8 mouse cellular contexts compared by ENCODE assay signal in genomic region chrX:73881036-73881427, GRCm38 (mm10). TPM values are rescaled to one million over a fixed set of nuclear protein-coding genes. Genes with fewer than 3 reads are reported as not detected.
DNase-seq lines count a peak whose midpoint lies in the region; ATAC-seq and TF ChIP-seq lines count a peak whose summit lies in the region.

No protein-coding gene starts in this region.

- peak overlapping the region; percentile 34; the same call in 1 of the 2 replicates for H3K9ac ChIP-seq in kidney, embryonic 14.5 days (ENCODE audit: low read depth, low read length)
- H3K9ac ChIP-seq in neural tube, embryonic 13.5 days, result peak overlapping the region; percentile 81

- H3K4me2 ChIP-seq in kidney, embryonic 14.5 days (replicated peaks; ENCODE audit: low read depth, low read length), result peak overlapping the region; percentile 76
- H3K4me2 ChIP-seq in neural tube, embryonic 13.5 days, result peak overlapping the region; percentile 55

- H3K4me1 ChIP-seq in kidney, adult 2 months (ENCODE audit: control insufficient read depth, insufficient read depth, low read length), result no peaks in the 10 kb centered on the region
- H3K4me1 ChIP-seq in embryonic facial prominence, embryonic 10.5 days, result peaks cover 14% of the 10 kb centered on the region; the same call in 1 of the 2 replicates
- H3K4me1 ChIP-seq in kidney, embryonic 14.5 days (ENCODE audit: control insufficient read depth, insufficient read depth, low read length), result no peaks in the 10 kb centered on the region; the same call in 1 of the 2 replicates
- peaks cover 19% of the 10 kb centered on the region; the same call in 1 of the 2 replicates for H3K4me1 ChIP-seq in neural tube, embryonic 13.5 days (replicated peaks)

- intact Hi-C loops in left cerebral cortex, postnatal 36 days (cut with DNase I), result no loop called here

- peak overlapping the region; percentile 86 for H3K27ac ChIP-seq in kidney, adult 2 months (ENCODE audit: insufficient read depth, low read depth, low read length)
- H3K27ac ChIP-seq in embryonic facial prominence, embryonic 10.5 days (replicated peaks), result no peak overlapping the region
- peak overlapping the region; percentile 47 for H3K27ac ChIP-seq in kidney, embryonic 14.5 days (ENCODE audit: low read depth, low read length)
- peak overlapping the region; percentile 79 for H3K27ac ChIP-seq in neural tube, embryonic 13.5 days (replicated peaks)

- H3K27me3 ChIP-seq in kidney, adult 2 months (replicated peaks; ENCODE audit: control insufficient read depth, insufficient read depth, low read length), result no peaks in the 10 kb centered on the region
- peaks cover 44% of the 10 kb centered on the region for H3K27me3 ChIP-seq in embryonic facial prominence, embryonic 10.5 days (replicated peaks; ENCODE audit: low read depth, poor library complexity, severe bottlenecking)
- H3K27me3 ChIP-seq in kidney, embryonic 14.5 days (ENCODE audit: control insufficient read depth, insufficient read depth, low read length), result peaks cover 5% of the 10 kb centered on the region
- peaks cover 2% of the 10 kb centered on the region; the same call in 1 of the 2 replicates for H3K27me3 ChIP-seq in neural tube, embryonic 13.5 days

- 13% methylated on average over 15 of the region's 16 CpGs for WGBS in kidney, adult 2 months
- WGBS in embryonic facial prominence, embryonic 10.5 days, result 20% methylated on average over 16 of the region's 16 CpGs
- WGBS in kidney, embryonic 14.5 days, result 19% methylated on average over 16 of the region's 16 CpGs
- WGBS in neural tube, embryonic 13.5 days, result 23% methylated on average over 16 of the region's 16 CpGs

- no peaks in the 10 kb centered on the region for H3K9me3 ChIP-seq in embryonic facial prominence, embryonic 10.5 days
- no peaks in the 10 kb centered on the region for H3K9me3 ChIP-seq in kidney, embryonic 14.5 days (ENCODE audit: control insufficient read depth, low read length)
- H3K9me3 ChIP-seq in neural tube, embryonic 13.5 days, result no peaks in the 10 kb centered on the region

- peak; percentile 56 for ATAC-seq in kidney, embryonic 14.5 days (ENCODE audit: low FRiP score, low TSS enrichment)
- ATAC-seq in neural tube, embryonic 13.5 days (ENCODE audit: low read depth), result peak; percentile 57
- no peak for ATAC-seq in activated CD4-positive, CD25-positive, alpha-beta regulatory T cell, adult 4 months

- no peak for DNase-seq in kidney, adult 2 months
- no peak for DNase-seq in kidney, postnatal 25 days
- DNase-seq in embryonic facial prominence, embryonic 10.5 days (ENCODE audit: low spot score), result peak; percentile 12
- DNase-seq in left cerebral cortex, postnatal 36 days (ENCODE audit: low spot score in 2 of 2), result no peak
- no peak for DNase-seq in retina, postnatal 1 day

- no peak for TF ChIP-seq CTCF in kidney, adult 2 months (conservative IDR thresholded peaks at IDR 0.05; ENCODE audit: insufficient read depth, insufficient read length, low read depth, low read length)

- no peaks in the 10 kb centered on the region for H3K36me3 ChIP-seq in kidney, adult 2 months (ENCODE audit: control insufficient read depth, insufficient read depth, low read length)
- no peaks in the 10 kb centered on the region for H3K36me3 ChIP-seq in embryonic facial prominence, embryonic 10.5 days (replicated peaks)
- no peaks in the 10 kb centered on the region for H3K36me3 ChIP-seq in kidney, embryonic 14.5 days (ENCODE audit: control insufficient read depth, insufficient read depth, low read length)
- no peaks in the 10 kb centered on the region for H3K36me3 ChIP-seq in neural tube, embryonic 13.5 days

- TF ChIP-seq POLR2A in kidney, adult 2 months (IDR thresholded peaks at IDR 0.05; ENCODE audit: low read depth, low read length), result no peak

- 0 out of 2 replicates have a peak overlapping the region, but pooled peaks have one; percentile 75 for H3K4me3 ChIP-seq in kidney, adult 2 months (ENCODE audit: insufficient read depth, low read depth, low read length)
- peak overlapping the region; percentile 57 for H3K4me3 ChIP-seq in embryonic facial prominence, embryonic 10.5 days
- H3K4me3 ChIP-seq in kidney, embryonic 14.5 days (ENCODE audit: low read length), result peak overlapping the region; percentile 35
- peak overlapping the region; percentile 53 for H3K4me3 ChIP-seq in neural tube, embryonic 13.5 days

RNA-seq across cellular contexts. Expression of gene Avpr2, which starts 10.9 kb away (rescaled TPM):
- polyA plus RNA-seq in kidney, adult 2 months (2012; rRNA removed), result 35.3 and 41.0 TPM in 2 replicates
- 0.05 and 0.07 TPM in 2 replicates for polyA plus RNA-seq in embryonic facial prominence, embryonic 10.5 days (2016; fragmentation: Nextera tagmentation; extraction: Ambion mirVana)
- polyA plus RNA-seq in kidney, embryonic 14.5 days (2014; fragmentation: Nextera tagmentation; extraction: Ambion mirVana), result 2.3 and 4.4 TPM in 2 replicates
- 0.14 and 0.15 TPM in 2 replicates for polyA plus RNA-seq in neural tube, embryonic 13.5 days (2015; fragmentation: Nextera tagmentation; extraction: Ambion mirVana)
- total RNA-seq in left cerebral cortex, postnatal 36 days (2021), result not detected
- polyA plus RNA-seq in activated CD4-positive, CD25-positive, alpha-beta regulatory T cell, adult 4 months (2017; shearing (Covaris generic)), result 1 to 10 TPM; 1.8 to 2.7 TPM

RNA-seq across cellular contexts. Expression of gene L1cam, which starts 14.9 kb away (rescaled TPM):
- polyA plus RNA-seq in kidney, adult 2 months (2012; rRNA removed), result 26.5 TPM in 2 replicates
- 8.0 and 8.2 TPM in 2 replicates for polyA plus RNA-seq in embryonic facial prominence, embryonic 10.5 days (2016; fragmentation: Nextera tagmentation; extraction: Ambion mirVana)
- polyA plus RNA-seq in kidney, embryonic 14.5 days (2014; fragmentation: Nextera tagmentation; extraction: Ambion mirVana), result 4.2 and 6.1 TPM in 2 replicates
- polyA plus RNA-seq in neural tube, embryonic 13.5 days (2015; fragmentation: Nextera tagmentation; extraction: Ambion mirVana), result 97.6 and 98.7 TPM in 2 replicates
- 100 to 1,000 TPM; 131 to 179 TPM for total RNA-seq in left cerebral cortex, postnatal 36 days (2021)
- polyA plus RNA-seq in activated CD4-positive, CD25-positive, alpha-beta regulatory T cell, adult 4 months (2017; shearing (Covaris generic)), result 1 to 10 TPM; 8.8 to 9.8 TPM

RNA-seq across cellular contexts. Expression of gene Arhgap4, which starts 40.6 kb away (rescaled TPM):
- 8.9 and 15.5 TPM in 2 replicates for polyA plus RNA-seq in kidney, adult 2 months (2012; rRNA removed)
- 2.1 and 2.6 TPM in 2 replicates for polyA plus RNA-seq in embryonic facial prominence, embryonic 10.5 days (2016; fragmentation: Nextera tagmentation; extraction: Ambion mirVana)
- polyA plus RNA-seq in kidney, embryonic 14.5 days (2014; fragmentation: Nextera tagmentation; extraction: Ambion mirVana), result 1.7 and 4.2 TPM in 2 replicates
- 2.8 and 3.2 TPM in 2 replicates for polyA plus RNA-seq in neural tube, embryonic 13.5 days (2015; fragmentation: Nextera tagmentation; extraction: Ambion mirVana)
- 1 to 10 TPM; 3.0 to 6.6 TPM for total RNA-seq in left cerebral cortex, postnatal 36 days (2021)
- polyA plus RNA-seq in activated CD4-positive, CD25-positive, alpha-beta regulatory T cell, adult 4 months (2017; shearing (Covaris generic)), result 100 to 1,000 TPM; 116 to 144 TPM

RNA-seq across cellular contexts. Expression of gene Naa10, which starts 40.7 kb away (rescaled TPM):
- 61.3 and 69.7 TPM in 2 replicates for polyA plus RNA-seq in kidney, adult 2 months (2012; rRNA removed)
- polyA plus RNA-seq in embryonic facial prominence, embryonic 10.5 days (2016; fragmentation: Nextera tagmentation; extraction: Ambion mirVana), result 169 and 181 TPM in 2 replicates
- 140 and 168 TPM in 2 replicates for polyA plus RNA-seq in kidney, embryonic 14.5 days (2014; fragmentation: Nextera tagmentation; extraction: Ambion mirVana)
- polyA plus RNA-seq in neural tube, embryonic 13.5 days (2015; fragmentation: Nextera tagmentation; extraction: Ambion mirVana), result 97.3 and 112 TPM in 2 replicates
- 10 to 100 TPM; 52.5 to 54.7 TPM for total RNA-seq in left cerebral cortex, postnatal 36 days (2021)
- 100 to 1,000 TPM; 185 to 192 TPM for polyA plus RNA-seq in activated CD4-positive, CD25-positive, alpha-beta regulatory T cell, adult 4 months (2017; shearing (Covaris generic))

RNA-seq across cellular contexts. Expression of gene Renbp, which starts 49.6 kb away (rescaled TPM):
- 125 and 144 TPM in 2 replicates for polyA plus RNA-seq in kidney, adult 2 months (2012; rRNA removed)
- 22.4 and 23.3 TPM in 2 replicates for polyA plus RNA-seq in embryonic facial prominence, embryonic 10.5 days (2016; fragmentation: Nextera tagmentation; extraction: Ambion mirVana)
- polyA plus RNA-seq in kidney, embryonic 14.5 days (2014; fragmentation: Nextera tagmentation; extraction: Ambion mirVana), result 36.9 and 38.8 TPM in 2 replicates
- polyA plus RNA-seq in neural tube, embryonic 13.5 days (2015; fragmentation: Nextera tagmentation; extraction: Ambion mirVana), result 13.2 and 14.3 TPM in 2 replicates
- total RNA-seq in left cerebral cortex, postnatal 36 days (2021), result 1 to 10 TPM; 5.5 to 7.3 TPM
- polyA plus RNA-seq in activated CD4-positive, CD25-positive, alpha-beta regulatory T cell, adult 4 months (2017; shearing (Covaris generic)), result 1 to 10 TPM; 5.2 to 5.8 TPM
